Mouse (Mus musculus) CD4-positive, CD25-positive, alpha-beta regulatory T cell, adult 2 months (primary cell): ENCODE results near the gene Vps8.

Experiments
- DNase-seq: peaks from one replicate; pipeline ENCODE4 v3.0.0-alpha.2; 2012; ENCODE audit warnings: low read depth, low spot score

The Vps8 gene

GRCm38 (mm10) chr16:21404631-21405030, 18.3 kb upstream of the Vps8 start:
- DNase-seq = no peak

- DNase-seq = no peak
Measured at GRCm38 (mm10) chr16:21405224-21405969, 17.5 kb upstream of the Vps8 start.

- no peak for DNase-seq
Measured at GRCm38 (mm10) chr16:21406136-21406535, 16.8 kb upstream of the Vps8 start.

- DNase-seq = no peak
Measured at GRCm38 (mm10) chr16:21411779-21412178, 11.1 kb upstream of the Vps8 start.

GRCm38 (mm10) chr16:21412593-21413047, 10.3 kb upstream of the Vps8 start:
- peak; percentile 91 for DNase-seq

- no peak for DNase-seq
Measured at GRCm38 (mm10) chr16:21413819-21414218, 9.1 kb upstream of the Vps8 start.

- DNase-seq = no peak
Measured at GRCm38 (mm10) chr16:21415128-21415527, 7.8 kb upstream of the Vps8 start.

- DNase-seq = no peak
Measured at GRCm38 (mm10) chr16:21418012-21418411, 4.9 kb upstream of the Vps8 start.

- no peak for DNase-seq
Measured at GRCm38 (mm10) chr16:21423546-21423910, 610 bp downstream of the Vps8 start.

GRCm38 (mm10) chr16:21428131-21428530, 5.2 kb downstream of the Vps8 start:
- no peak for DNase-seq

GRCm38 (mm10) chr16:21430377-21431060, 7.6 kb downstream of the Vps8 start:
- no peak for DNase-seq

GRCm38 (mm10) chr16:21431614-21432013, 8.7 kb downstream of the Vps8 start:
- DNase-seq = peak; percentile 25

- peak; percentile 55 for DNase-seq
Measured at GRCm38 (mm10) chr16:21433543-21433942, 10.6 kb downstream of the Vps8 start.

GRCm38 (mm10) chr16:21441012-21441411, 18.1 kb downstream of the Vps8 start:
- no peak for DNase-seq

- DNase-seq = no peak
Measured at GRCm38 (mm10) chr16:21445026-21445625, 22.2 kb downstream of the Vps8 start.

GRCm38 (mm10) chr16:21447447-21447846, 24.5 kb downstream of the Vps8 start:
- no peak for DNase-seq

GRCm38 (mm10) chr16:21448464-21448863, 25.5 kb downstream of the Vps8 start:
- DNase-seq = no peak

GRCm38 (mm10) chr16:21449890-21450289, 27.0 kb downstream of the Vps8 start:
- DNase-seq = no peak

GRCm38 (mm10) chr16:21452569-21452968, 29.7 kb downstream of the Vps8 start:
- no peak for DNase-seq

- DNase-seq = no peak
Measured at GRCm38 (mm10) chr16:21457639-21458369, 34.9 kb downstream of the Vps8 start.

GRCm38 (mm10) chr16:21465868-21466267, 43.0 kb downstream of the Vps8 start:
- no peak for DNase-seq

- peak; percentile 40 for DNase-seq
Measured at GRCm38 (mm10) chr16:21470416-21470815, 47.5 kb downstream of the Vps8 start.
